8 mouse cellular contexts compared by ENCODE assay signal in genomic region chr17:5190367-5190766, GRCm38 (mm10).
A peak's percentile ranks its signal among the peaks of the same experiment; 100 is the strongest.
DNase-seq lines count a peak whose midpoint lies in the region; ATAC-seq and TF ChIP-seq lines count a peak whose summit lies in the region.

No protein-coding gene starts in this region.

- intact Hi-C loops in gastrocnemius, postnatal 14 days (cut with DNase I; ENCODE audit: low total_unique reads), result loop anchor here (10.0 kb wide), 1 partner anchor 114 kb away; no protein-coding TSS in a partner anchor

- peak overlapping the region; percentile 78 for H3K9ac ChIP-seq in forebrain, embryonic 11.5 days (ENCODE audit: low read length)
- H3K9ac ChIP-seq in limb, embryonic 14.5 days (ENCODE audit: low read depth, low read length, severe bottlenecking), result peak overlapping the region; percentile 89
- H3K9ac ChIP-seq in stomach, embryonic 15.5 days, result no peak overlapping the region

- WGBS in forebrain, embryonic 11.5 days, result 20% methylated on average over 3 of the region's 3 CpGs
- 22% methylated on average over 3 of the region's 3 CpGs for WGBS in limb, embryonic 14.5 days
- 24% methylated on average over 3 of the region's 3 CpGs for WGBS in stomach, embryonic 15.5 days

- H3K9me3 ChIP-seq in forebrain, embryonic 11.5 days (ENCODE audit: control insufficient read depth, low read length), result no peaks in the 10 kb centered on the region
- no peaks in the 10 kb centered on the region for H3K9me3 ChIP-seq in limb, embryonic 14.5 days (ENCODE audit: control insufficient read depth, low read length)
- H3K9me3 ChIP-seq in stomach, embryonic 15.5 days, result no peaks in the 10 kb centered on the region

- no peaks in the 10 kb centered on the region for H3K27me3 ChIP-seq in forebrain, embryonic 11.5 days (ENCODE audit: control insufficient read depth, insufficient read depth, low read length)
- H3K27me3 ChIP-seq in limb, embryonic 14.5 days (ENCODE audit: control insufficient read depth, insufficient read depth, low read length), result no peaks in the 10 kb centered on the region
- no peaks in the 10 kb centered on the region for H3K27me3 ChIP-seq in stomach, embryonic 15.5 days (replicated peaks)

- TF ChIP-seq POLR2A in limb, embryonic 14.5 days (IDR thresholded peaks at IDR 0.05; ENCODE audit: borderline replicate concordance, extremely low read depth, insufficient read depth, insufficient read length), result no peak

- peak overlapping the region; percentile 97 for H3K27ac ChIP-seq in forebrain, embryonic 11.5 days (ENCODE audit: low read depth, low read length)
- H3K27ac ChIP-seq in limb, embryonic 14.5 days (replicated peaks; ENCODE audit: low read depth, low read length), result peak overlapping the region; percentile 99
- peak overlapping the region; percentile 100 for H3K27ac ChIP-seq in stomach, embryonic 15.5 days

- H3K4me2 ChIP-seq in forebrain, embryonic 11.5 days (ENCODE audit: low read depth, low read length, severe bottlenecking), result peak overlapping the region; percentile 77; the same call in 1 of the 2 replicates
- H3K4me2 ChIP-seq in limb, embryonic 14.5 days (replicated peaks; ENCODE audit: low read depth, low read length, severe bottlenecking), result peak overlapping the region; percentile 72
- peak overlapping the region; percentile 89 for H3K4me2 ChIP-seq in stomach, embryonic 15.5 days

- no peaks in the 10 kb centered on the region for H3K4me1 ChIP-seq in forebrain, embryonic 11.5 days (replicated peaks; ENCODE audit: control insufficient read depth, insufficient read depth, low read length)
- H3K4me1 ChIP-seq in limb, embryonic 14.5 days (ENCODE audit: control insufficient read depth, insufficient read depth, low read length), result peaks cover 10% of the 10 kb centered on the region; the same call in 1 of the 2 replicates
- peaks cover 19% of the 10 kb centered on the region for H3K4me1 ChIP-seq in stomach, embryonic 15.5 days

- no peak for ATAC-seq in forebrain, embryonic 11.5 days (replicated peaks; ENCODE audit: low FRiP score)
- ATAC-seq in limb, embryonic 14.5 days (ENCODE audit: low FRiP score, low read depth), result no peak
- ATAC-seq in stomach, embryonic 15.5 days (ENCODE audit: insufficient read depth, low FRiP score, low read depth), result no peak

- peak overlapping the region; percentile 47 for H3K4me3 ChIP-seq in forebrain, embryonic 11.5 days (ENCODE audit: low read depth, low read length)
- H3K4me3 ChIP-seq in limb, embryonic 14.5 days (replicated peaks; ENCODE audit: low read length), result peak overlapping the region; percentile 55
- peak overlapping the region; percentile 53 for H3K4me3 ChIP-seq in stomach, embryonic 15.5 days (replicated peaks)

- DNase-seq in kidney, adult 11 months, result peak; percentile 49
- DNase-seq in kidney, postnatal 14 days, result no peak
- DNase-seq in NIH3T3 (ENCODE audit: low read depth), result peak; percentile 84
- DNase-seq in forebrain, embryonic 11.5 days (ENCODE audit: low spot score), result no peak
- DNase-seq in limb, embryonic 14.5 days (ENCODE audit: low spot score), result no peak
- no peak for DNase-seq in gastrocnemius, postnatal 14 days
- no peak for DNase-seq in ovary, postnatal 36 days (ENCODE audit: low spot score)

- no peaks in the 10 kb centered on the region for H3K36me3 ChIP-seq in forebrain, embryonic 11.5 days (ENCODE audit: control insufficient read depth, insufficient read depth, low read length)
- H3K36me3 ChIP-seq in limb, embryonic 14.5 days (ENCODE audit: control insufficient read depth, insufficient read depth, low read length), result no peaks in the 10 kb centered on the region
- no peaks in the 10 kb centered on the region for H3K36me3 ChIP-seq in stomach, embryonic 15.5 days

Comparison
In these comparisons a context has a peak if more than half of its experiments do, and no peak if none do; other contexts are left out.
1. DNase-seq: peak in kidney, adult 11 months (single experiment) and NIH3T3 (single experiment); none in kidney, postnatal 14 days (single experiment), forebrain, embryonic 11.5 days (single experiment), limb, embryonic 14.5 days (single experiment), gastrocnemius, postnatal 14 days (single experiment) and ovary, postnatal 36 days (single experiment).
2. Peak in every context shown above with its lines, with median percentiles within 50 percentile points of each other: H3K27ac ChIP-seq, H3K4me2 ChIP-seq and H3K4me3 ChIP-seq.